Mouse (Mus musculus): ENCODE measurements around the gene Fmnl1.

The Fmnl1 gene

DNA sequence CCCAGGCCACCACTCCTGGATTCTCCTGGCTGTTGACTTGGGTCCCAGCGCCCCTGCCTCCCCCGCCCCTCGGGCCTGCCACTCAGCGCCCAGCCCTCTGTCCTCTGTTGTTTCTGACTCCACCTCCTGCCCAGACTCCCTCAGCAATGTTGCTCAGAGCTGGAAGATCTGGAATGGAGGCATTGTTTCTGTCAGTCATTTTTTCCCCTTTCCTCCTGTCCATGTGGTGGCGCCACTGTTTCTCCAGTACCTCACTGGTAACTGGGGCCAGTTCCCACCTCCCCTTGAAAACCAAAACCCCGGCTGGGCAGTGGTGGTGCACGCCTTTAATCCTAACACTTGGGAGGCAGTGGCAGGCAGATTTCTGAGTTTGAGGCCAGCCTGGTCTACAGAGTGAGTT, 9.5 kb upstream of the Fmnl1 start:
- no peak for DNase-seq

DNA sequence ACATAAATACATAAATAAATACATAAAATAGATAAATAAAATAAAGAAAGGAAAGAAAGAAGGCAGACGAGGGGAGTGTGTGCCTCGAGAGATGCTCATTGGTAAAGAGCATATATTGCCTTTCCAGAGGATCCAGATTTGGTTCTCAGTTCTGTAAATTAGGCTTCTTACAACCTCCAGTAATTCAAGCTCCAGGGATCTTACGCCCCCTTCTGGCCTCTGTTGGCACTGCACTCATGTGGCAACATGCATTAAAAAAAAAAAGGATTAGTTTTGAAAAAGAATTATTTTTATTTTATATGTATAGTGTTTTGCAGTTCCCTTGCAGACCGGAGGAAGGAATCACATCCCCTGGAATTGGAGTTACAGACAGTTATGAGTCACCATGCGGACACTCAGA, 8.8 kb upstream of the Fmnl1 start:
- no peak for DNase-seq

DNA sequence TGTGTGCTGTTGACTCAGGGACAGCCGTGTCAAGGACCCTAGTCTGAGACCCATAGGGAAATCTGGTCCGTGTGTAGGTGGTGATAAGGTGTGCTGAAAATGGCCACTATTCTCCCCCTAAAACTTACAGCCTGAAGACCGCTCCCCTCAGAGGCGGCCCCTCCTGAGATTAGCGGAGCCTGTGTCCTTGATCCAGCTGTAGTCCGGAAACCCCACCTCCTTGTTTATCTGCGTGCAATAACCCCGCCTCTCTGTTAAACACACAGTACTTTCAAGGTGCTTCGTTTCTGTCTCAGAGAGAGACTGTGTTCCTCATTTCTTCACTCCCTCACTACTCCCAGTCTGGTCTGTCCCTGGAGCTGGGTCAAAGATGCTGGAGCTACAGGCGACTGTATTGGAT, 6.5 kb upstream of the Fmnl1 start:
- DNase-seq, result no peak

DNA sequence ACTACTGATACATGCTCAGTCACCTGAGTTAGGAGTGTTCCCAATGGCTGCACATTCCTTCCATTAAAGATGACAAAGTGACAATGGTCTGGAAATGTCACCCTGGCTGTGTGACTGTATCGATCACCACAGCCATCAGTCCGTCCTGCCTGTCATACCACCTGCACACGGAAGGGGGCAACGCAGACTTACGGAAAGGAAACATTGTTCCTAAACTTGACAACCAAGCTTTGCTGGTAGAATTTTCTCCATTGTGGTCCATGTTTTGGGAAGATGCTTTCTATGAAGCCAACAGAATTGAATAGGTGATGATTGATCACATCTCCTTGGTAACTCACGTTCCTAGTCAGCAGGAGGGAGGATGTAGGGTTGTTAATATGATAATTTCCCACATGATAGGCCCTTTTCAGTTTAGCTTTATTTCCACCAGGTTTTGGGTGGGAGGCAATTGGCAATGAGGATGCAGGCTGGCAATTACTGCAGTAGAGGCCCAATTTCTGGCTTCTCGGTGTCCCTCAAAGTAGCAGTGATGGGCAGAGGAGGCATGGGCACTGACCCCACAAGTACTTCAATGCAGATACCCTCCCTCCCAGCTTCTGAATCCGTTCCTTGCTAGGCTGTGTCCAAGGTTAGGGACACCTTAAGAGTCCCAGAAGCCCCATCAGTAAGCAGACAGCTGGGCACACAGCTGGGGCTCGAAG, 2.1 kb upstream of the Fmnl1 start:
- DNase-seq, result peak; percentile 78

DNA sequence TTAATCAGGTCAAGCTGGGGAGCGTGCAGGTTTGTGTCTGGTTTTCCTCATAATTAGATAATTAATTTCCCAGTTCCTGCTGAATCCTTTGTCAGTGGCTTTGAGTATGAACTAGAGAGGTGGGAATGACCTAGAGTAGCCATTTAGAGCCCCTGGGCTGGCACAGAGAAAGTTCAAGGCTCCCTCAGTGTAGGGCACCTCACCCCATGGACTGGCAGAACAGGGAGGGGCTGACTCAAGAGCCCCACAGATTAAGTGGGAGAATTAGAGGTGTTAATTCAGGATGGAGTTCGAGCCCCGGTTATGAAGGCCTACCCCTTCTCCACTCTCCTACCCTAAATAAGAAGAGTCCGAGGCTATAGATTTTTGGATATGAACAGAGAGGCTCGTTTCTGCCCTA, 1.2 kb upstream of the Fmnl1 start:
- no peak for DNase-seq

DNA sequence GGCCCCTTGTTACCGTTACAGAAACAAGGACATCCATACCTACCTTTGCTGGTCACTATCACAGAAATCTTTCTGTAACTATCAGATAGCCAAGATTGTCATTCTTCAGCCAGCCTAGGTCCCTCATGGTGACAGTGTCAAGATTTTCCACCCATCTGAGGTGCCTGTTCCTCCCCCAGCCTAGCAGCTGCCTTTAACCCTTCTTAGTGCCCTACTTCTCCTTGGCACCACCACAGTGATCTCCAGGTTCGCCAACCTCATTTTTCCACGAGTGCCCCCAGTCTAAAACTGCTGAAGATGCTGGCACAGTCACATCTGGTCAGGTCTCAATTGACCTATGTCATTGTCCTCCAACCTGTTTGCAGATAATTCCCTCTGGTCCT, 805 bp upstream of the Fmnl1 start:
- DNase-seq, result no peak

DNA sequence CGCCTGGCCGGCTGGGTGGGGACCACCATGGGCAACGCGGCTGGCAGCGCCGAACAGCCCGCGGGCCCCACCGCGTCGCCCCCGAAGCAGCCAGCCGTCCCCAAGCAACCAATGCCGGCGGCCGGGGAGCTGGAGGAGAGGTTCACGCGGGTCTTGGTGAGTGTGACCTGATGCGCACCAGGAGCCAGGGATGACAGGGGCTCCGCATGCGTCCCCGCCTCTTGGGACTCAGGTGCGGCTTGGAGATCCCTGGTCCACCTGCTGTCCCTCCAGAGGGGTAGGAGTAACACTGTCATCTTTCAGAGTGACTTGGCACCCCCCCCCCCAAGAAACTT, 346 bp downstream of the Fmnl1 start:
- DNase-seq, result no peak

DNA sequence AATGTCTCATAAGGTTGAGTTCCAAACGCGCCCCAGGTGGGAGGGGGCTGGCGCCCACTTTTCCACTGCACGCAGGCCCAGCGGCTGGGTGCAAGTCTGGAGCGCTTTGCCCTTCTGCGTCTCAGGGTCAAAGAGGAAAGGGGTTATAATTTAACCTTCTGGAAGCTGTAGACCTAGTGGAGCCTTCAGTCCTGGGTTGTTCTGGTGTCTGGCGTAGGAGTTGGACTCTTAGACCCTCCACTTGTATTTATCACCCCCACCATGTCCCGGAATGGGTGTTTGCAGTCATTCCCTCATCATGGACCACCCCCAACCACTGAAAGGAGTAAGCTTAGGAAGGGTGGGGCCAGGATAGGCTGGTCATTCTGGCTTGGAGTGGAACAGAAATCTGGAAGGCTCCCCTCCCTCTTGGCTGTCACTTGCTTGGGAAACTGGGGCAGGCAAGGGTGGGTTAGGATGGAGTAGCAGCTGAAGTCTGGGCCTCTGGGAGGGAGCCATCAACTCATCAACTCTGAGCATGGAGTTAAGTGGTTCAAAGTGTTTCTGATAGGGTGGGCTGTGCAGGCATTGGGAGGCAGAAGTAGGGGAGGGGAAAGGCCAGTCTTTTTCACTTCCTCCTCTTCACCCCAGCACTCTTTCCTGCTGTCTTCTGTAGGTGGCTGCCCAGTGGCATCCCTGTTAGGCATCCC, 940 bp downstream of the Fmnl1 start:
- DNase-seq, result no peak

DNA sequence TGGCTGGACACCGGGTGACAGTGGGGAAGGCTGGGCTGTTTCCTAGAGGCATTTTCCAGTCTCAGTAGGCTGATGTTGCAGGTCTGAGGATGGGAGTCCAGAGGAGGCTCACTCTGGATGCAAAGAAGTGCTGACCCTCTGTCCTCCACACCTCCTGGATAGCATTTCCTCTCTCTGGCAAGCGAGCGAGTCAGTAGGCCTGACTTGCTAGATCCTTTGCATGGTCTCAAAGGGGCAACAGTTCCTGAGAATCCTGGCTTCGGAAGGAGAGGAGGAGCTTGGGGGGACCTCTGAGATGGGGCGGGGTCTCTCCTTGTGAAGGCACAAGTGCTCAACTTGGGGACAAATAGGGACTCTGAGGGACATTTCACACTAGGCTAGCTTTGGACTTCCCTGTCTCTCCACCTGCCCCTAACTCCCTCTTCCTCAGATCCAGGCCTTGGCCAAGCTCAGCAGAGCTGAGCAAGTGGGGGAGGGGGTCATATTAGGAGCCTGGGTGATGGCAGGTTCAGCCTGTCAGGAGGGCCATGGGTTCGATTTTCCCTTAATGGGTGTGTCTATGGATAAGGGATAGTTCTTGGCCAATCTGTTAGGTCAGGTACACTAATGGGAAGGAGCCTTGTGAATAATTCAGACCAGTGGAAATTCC, 1.6 kb downstream of the Fmnl1 start:
- no peak for DNase-seq

DNA sequence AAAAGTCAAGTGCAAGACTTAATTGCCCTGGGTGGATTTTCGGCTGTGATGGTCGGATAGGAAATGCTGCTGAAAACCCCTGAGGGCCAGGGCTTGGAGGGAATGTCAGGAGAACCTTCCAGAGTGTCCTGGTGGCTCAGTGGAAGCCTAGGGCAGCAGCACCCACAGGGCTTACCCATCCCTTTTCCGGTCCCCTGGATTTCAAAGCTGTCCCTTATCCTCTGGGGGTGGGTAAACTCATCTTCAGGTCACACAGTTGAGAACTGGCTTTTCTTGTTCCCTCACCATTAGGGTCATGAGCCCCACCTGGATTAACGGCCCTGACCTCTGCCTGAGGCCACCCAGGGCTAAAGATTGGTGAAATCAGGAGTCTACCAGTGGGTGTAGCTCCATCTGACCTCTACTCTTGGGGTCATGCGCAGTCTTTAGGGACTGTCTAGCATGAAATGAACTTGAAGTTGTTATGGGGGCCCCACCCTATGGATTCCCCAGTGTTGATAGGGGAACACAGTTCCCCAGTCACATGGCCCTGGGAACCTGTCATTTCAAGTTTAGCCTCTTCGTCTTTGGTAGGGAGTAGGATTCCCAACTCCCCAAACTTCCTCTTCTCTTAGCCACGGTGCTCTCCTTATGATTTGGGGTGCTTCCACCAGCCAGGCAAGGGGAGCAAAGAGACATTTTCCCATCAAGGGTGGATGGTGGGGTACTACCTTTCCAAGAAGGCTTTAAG, 2.3 kb downstream of the Fmnl1 start:
- DNase-seq, result no peak

DNA sequence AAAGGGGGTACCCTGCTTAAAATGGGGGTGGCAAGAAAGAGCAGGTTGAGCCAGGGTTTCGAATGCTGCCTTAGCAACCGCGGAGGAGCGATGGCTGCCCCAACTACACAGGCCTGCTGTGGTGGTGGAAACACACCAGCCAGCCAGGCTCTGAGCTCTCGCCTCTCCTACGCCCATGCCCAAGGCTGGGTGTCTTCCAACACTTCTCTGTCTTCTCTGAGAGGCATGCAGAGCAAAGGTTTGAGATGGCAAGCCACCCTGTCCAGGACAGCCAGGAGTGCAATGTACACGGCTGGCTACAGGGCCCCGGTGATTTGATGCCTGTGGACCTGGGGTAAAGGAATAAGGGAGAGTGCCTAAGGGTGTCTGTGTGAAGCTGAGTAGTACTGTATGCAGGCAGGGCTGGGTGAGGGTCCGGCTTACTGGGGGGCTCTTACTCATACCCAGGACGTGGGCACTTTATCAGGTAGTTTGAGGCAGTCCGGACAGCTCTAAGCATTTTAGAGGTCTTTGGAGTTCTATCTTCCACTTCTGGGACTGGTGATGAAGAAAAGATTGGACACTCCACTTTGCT, 3.0 kb downstream of the Fmnl1 start:
- no peak for DNase-seq

DNA sequence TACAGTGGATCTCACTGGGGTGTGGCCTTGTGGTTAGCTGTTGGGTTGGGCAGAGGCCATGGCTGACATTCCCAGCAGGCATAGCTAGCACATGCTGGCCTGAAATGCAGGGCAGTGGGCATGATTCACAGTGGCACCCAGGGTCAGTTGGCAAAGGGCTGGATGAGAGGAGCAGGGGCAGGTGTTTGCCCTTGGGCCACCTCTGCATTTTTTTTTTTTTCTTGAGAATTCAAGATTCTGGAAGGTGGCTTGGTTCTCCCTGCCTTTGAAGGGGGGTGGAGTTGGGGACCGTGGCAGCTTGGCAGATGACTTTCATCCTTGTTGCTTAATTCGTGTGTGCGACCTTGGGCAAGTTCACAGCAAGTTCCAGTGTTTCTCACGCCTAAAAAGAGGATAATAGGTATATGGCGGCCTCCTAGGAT, 3.5 kb downstream of the Fmnl1 start:
- DNase-seq, result no peak

DNA sequence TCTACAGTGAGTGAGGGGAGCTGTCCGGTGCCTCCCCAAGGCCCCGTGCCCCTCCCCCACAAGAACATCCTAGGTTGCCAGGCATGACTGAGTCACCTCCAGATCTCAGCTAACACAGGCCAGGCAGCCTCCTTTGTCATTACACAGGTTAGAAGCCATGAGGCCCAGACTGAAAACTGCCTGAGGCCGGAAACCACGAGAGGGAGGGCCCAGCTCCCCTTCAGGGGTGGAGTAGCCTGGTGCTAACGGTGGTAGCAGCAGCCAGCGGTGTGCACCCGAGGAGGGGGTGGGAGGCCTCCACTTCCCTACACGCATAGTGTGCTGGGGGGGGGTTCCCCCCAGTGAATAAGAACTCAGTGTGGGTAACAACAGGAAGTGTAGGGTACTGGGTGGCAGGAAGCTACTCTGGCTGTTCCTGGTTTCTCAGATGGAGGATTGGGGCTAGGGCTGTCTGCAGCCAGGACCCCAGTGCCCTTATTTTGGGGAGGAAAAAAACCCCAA, 4.0 kb downstream of the Fmnl1 start:
- peak; percentile 58 for DNase-seq

DNA sequence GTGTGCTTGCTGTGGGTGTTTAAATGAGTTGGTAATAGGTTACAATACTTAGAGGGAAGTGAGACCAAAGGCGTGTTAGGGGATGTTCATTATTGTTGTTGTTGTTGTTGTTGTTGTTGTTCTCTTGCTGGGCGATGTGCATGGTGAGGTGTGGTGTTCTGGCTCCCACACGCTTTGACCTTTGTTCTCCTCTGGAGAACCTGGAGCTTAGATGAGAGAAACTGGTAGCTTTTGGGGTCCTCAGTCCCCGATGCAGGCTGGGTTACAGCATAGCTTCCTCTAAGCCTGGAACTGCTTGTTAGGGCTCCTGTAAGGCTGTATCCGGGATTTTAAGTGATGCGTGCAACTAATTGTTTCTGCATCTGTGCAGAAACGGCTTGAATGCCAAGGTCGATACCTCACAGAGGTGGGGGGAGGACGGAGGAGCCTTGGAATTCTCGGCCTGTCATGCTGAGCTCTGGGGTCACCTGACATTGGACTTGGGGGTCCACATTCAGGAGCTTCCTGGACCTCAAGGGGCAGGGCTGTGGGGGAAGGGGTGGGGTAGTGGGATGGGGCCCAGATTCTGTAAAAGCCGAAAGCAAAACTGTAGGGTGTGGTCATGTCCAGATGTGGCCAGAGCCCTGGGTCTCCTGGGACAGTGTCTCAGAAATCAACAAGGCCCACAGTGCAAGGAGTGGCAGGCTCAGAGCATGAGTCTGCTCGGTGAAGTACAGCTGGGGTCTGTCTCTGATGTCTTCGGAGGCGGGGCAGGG, 5.0 kb downstream of the Fmnl1 start:
- DNase-seq, result no peak

DNA sequence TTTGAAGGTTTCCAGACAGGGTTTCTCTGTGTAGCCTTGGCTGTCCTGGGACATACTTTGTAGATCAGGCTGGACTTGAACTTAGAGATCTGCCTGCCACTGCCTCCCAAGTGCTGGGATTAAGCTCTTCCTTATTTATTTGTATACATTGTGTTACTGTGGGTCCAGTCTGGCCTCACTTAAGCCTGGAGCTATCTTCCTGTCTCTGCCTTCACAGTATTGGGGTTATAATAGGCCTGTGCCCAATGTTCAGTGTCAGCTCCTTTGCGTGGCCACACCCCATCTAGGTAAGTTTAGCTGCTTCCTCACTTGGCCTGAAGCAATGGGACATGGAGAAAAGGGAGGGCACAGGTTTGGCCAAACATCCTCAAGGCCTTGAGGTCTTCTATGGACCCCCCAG, 5.6 kb downstream of the Fmnl1 start:
- no peak for DNase-seq

DNA sequence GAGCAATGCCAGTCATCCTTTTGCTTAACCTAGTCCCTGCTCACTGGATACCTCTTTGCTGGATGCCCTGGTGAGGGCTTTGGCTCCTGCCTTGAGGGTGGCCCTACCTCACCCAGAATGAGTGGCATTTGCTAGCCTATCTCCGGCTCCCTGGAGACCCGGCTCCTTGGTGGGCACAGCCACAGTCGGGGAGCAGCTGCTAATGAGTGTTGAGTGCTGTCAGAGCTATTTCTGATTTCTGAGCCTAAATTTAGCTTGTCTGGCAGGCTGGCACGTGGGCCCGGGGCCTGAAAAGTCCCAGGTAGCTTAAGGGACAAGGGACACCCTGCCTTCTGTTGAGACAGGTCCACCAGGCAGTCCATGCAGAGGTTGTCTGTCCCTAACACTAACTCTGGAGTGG, 6.3 kb downstream of the Fmnl1 start:
- no peak for DNase-seq

DNA sequence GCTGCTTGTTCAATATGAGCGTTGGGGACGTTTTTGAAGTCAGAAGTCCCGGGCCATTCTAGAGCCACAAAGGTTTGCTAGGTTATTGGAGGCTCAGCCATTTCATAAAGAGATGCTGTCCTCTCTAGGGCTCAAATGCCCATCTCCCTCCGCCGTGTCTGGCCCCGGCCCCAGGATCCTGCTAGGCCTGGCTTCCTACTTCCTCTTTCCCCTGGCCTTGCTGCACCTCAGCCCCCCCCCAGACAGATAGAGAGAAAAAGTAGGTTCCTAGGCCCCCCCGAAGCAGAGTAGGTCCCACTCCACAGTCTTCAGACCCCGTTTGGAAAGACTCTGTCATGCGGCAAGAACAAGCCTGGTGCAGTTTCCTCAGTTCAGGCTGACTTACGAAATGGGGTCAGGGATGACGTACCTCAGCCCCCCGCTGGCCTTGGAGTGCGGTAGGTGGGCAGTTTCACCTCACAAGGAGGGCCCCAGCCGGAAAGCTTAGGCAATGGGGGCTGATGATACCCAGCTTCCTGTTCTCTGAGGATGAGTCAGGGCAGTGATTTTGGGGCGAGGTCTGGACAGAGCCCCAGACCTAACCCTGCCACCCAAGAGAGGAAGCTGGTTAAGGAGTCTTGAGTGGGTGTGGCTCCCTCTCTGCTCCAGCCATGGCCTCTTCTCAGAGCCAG, 7.0 kb downstream of the Fmnl1 start:
- peak; percentile 33 for DNase-seq

DNA sequence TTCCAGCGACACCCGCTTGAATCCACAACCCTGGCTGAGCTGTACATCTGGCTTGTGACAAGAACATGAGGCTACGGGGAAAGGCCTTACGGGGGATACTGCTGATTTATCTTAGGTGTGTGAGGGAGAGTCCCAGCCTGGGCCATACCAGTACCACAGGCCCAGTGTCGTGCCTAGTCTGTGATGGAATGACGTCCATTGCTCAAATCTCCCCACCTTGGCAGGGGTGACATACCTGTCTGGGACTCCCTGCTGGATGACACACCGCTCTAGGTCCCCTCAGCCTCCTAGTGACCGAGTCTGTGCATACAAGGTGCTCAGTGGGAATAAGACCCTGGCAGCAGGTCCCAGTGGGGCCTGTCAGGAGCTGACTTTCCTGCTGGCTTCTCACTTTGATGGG, 7.8 kb downstream of the Fmnl1 start:
- no peak for DNase-seq

DNA sequence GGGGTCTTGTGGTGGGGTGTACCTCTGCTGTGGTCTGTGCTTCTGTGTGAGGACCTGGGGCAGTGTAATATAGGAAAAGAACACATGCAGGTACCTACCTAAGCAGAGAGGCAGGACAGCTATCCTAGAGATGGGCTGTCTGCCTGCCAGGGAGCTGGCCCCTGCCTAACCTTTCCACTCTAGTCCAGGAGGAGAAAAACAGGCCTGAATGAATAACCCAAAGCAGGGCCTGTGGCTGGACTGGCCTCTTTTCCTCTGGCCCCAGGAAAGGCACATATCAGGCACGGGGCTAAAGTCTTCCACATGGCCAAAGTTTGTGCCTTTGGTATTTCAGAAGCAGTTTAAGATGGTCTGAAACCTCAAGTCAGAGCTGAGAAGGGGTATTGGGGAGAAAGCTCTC, 9.5 kb downstream of the Fmnl1 start:
- no peak for DNase-seq

DNA sequence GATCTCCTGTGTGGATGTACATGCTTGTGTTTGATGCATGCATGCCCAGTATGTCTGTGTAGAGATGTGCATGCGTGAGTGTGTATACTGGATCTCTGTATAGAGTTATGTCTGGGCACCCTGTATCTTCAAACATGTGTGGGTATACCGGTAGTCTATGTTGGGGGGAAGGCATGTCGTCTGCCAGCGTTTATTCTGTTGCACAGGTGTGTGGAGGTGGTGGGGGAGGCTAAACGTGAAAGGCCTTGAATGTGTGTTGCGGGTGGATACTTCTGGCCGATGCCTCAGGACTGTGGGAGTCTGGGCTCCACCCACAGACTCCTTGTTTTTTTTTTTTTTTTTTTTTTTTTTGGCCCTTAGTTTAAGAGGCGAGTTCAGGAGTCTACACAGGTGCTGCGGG, 10.4 kb downstream of the Fmnl1 start:
- DNase-seq, result no peak

DNA sequence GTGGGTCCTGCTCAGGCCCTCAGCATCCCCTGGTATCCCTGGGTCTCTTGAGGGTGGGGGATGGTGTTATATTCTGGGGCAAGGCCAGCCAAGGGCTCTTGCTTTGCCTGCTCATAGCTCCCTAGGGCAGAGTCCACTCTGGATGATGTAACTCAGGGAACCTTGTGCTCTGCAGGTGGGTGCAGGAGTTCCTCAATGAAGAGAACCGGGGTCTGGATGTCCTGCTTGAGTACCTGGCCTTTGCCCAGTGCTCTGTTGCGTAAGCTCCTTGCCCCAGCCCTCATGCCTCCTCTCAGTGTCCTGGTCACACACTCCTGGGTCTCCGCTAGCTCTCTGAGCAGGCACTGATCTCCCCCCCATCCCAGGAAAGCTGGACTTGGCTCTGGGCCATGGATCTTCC, 11.0 kb downstream of the Fmnl1 start:
- no peak for DNase-seq

DNA sequence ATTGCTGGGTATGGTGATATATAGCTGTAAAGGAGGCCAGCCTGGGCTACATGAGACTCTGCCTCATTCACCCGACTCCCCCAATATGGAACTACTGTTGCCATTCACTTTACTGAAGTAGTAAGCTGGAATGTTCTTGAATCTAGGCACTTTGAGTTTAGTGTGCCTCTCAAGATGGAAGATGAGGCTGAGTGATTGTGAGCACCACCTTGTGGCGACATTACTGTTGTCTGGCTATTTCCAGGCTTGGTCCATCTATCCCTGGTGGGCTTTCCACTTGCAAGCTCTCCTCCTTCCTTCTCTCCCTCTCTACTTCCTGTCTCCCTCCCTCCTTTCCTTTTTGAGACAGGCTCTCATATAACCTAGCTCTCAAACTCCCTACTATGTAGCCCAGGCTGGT, 14.0 kb downstream of the Fmnl1 start:
- peak; percentile 73 for DNase-seq
